Mouse (Mus musculus): ENCODE measurements around the gene Pkhd1. TPM values are rescaled to one million over a fixed set of nuclear protein-coding genes. Genes with fewer than 3 reads are reported as not detected.

Pkhd1 gene
- polyA plus RNA-seq (2011; ENCODE audit: insufficient read depth, insufficient read length, low read depth, missing spikeins) = 0.37 TPM in 1 of 2 replicates, not detected in the other

DNA sequence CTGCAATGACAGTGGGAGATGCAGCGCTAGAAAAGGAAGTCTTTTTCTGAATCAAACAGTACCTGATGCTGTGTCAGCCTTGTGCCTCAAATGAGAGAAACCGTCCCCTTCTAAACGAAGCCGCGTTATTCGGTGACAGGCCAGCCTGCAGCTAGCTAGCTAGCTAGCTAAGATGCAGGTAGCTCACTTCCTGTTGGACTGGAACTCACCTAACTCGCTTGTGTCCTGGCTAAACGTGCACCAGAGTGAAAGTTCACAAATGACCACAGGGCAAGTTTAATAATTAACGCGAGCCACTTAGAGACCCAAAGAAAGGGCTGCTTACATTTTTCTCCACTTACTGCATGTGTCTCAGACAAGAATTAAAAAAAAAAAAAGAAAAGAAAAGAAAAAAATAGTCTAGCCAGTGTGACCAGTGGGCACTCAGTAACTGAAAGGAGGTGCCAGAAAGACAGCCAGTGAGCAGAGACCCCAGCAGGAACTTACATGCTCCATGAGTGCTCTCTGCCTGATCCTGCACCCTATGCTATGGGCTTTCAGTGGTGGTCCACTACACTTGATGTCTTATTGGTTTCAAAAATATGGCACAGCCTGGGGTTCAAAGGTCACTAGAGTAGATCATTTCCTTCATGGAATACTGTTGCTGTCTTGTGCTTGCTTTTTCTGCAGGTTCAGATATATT, at the start of gene Pkhd1:
Gene Pkhd1, minus strand, starts transcription at position 216 of the 682 bp plus-strand sequence.
- Histone ChIP-seq H3K4me1 (ENCODE audit: control insufficient read depth, insufficient read depth, low read length) (no peaks in the 10 kb centered on the region), H3K36me3 (ENCODE audit: control insufficient read depth, insufficient read depth, low read length, poor library complexity, severe bottlenecking) (no peaks in the 10 kb centered on the region), H3K9ac (ENCODE audit: low read depth, poor library complexity, severe bottlenecking) (no peak within 1 kb of the TSS), H3K27ac (ENCODE audit: insufficient read depth, low read length) (no peak within 1 kb of the TSS), H3K4me3 (ENCODE audit: low read depth, low read length) (no peak within 1 kb of the TSS), H3K9me3 (replicated peaks; ENCODE audit: control insufficient read depth, insufficient read depth, low read length, poor library complexity, severe bottlenecking) (no peaks in the 10 kb centered on the region), H3K27me3 (ENCODE audit: control insufficient read depth, insufficient read depth, low read length, poor library complexity, severe bottlenecking) (no peaks in the 10 kb centered on the region)
- no peak for TF ChIP-seq POLR2A (IDR thresholded peaks at IDR 0.05; ENCODE audit: insufficient read depth, low read length)

DNA sequence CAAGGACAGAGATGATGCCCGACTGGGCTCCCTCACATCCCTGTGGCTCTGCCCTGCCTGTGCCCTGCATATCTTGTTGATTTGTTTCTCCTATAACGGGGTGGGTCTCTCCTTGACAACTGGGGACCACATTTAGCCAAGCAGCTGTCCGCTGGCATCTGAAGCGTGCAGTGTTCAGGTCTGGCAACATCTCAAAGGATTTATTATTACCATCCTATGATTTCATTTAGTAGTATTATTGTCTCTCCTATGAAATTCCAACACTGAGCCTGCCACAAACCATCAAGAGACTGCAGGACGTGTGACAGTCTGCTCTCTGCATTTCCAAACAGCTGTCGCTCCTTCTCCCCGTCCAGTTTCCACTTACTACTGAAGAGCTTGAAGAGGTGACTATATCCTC, 49.7 kb upstream of the Pkhd1 start:
- no peaks in the 10 kb centered on the region for H3K36me3 ChIP-seq (ENCODE audit: control insufficient read depth, insufficient read depth, low read length, poor library complexity, severe bottlenecking)
- no peaks in the 10 kb centered on the region for H3K27me3 ChIP-seq (ENCODE audit: control insufficient read depth, insufficient read depth, low read length, poor library complexity, severe bottlenecking)
- no peak overlapping the region for H3K9ac ChIP-seq (ENCODE audit: low read depth, poor library complexity, severe bottlenecking)
- H3K4me3 ChIP-seq (ENCODE audit: low read depth, low read length) = no peak overlapping the region
- H3K27ac ChIP-seq (ENCODE audit: insufficient read depth, low read length) = no peak overlapping the region
- no peaks in the 10 kb centered on the region for H3K4me1 ChIP-seq (ENCODE audit: control insufficient read depth, insufficient read depth, low read length)
- no peaks in the 10 kb centered on the region for H3K9me3 ChIP-seq (replicated peaks; ENCODE audit: control insufficient read depth, insufficient read depth, low read length, poor library complexity, severe bottlenecking)
- no peak for TF ChIP-seq CTCF (IDR thresholded peaks at IDR 0.05; ENCODE audit: low read depth, low read length)
- TF ChIP-seq POLR2A (IDR thresholded peaks at IDR 0.05; ENCODE audit: insufficient read depth, low read length) = no peak

DNA sequence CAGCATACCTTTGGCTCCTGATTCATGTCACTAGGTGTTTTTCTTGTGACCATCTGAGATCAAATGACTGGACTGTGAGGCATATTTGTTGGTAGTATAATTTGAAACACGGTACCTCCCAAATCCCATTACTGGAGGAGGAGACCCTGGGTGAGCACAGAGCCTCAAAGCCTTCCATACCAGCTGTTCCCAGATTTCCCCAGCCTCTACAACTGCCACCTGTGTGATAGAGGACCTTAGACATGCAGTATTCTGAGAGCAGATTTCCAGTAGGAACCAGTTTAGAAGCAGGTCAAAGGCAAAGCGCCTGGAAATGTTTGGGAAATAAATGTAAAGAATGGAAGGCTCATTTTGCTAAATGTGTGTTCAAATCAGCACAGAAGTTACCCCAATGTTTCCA, 48.4 kb upstream of the Pkhd1 start:
- Histone ChIP-seq H3K4me3 (ENCODE audit: low read depth, low read length) (no peak overlapping the region), H3K36me3 (ENCODE audit: control insufficient read depth, insufficient read depth, low read length, poor library complexity, severe bottlenecking) (no peaks in the 10 kb centered on the region), H3K9ac (ENCODE audit: low read depth, poor library complexity, severe bottlenecking) (no peak overlapping the region), H3K9me3 (replicated peaks; ENCODE audit: control insufficient read depth, insufficient read depth, low read length, poor library complexity, severe bottlenecking) (no peaks in the 10 kb centered on the region), H3K4me1 (ENCODE audit: control insufficient read depth, insufficient read depth, low read length) (no peaks in the 10 kb centered on the region), H3K27ac (ENCODE audit: insufficient read depth, low read length) (no peak overlapping the region), H3K27me3 (ENCODE audit: control insufficient read depth, insufficient read depth, low read length, poor library complexity, severe bottlenecking) (no peaks in the 10 kb centered on the region)
- TF ChIP-seq EP300 (IDR thresholded peaks at IDR 0.05; ENCODE audit: insufficient read depth, low read depth, low read length) (no peak), CTCF (IDR thresholded peaks at IDR 0.05; ENCODE audit: low read depth, low read length) (no peak)

DNA sequence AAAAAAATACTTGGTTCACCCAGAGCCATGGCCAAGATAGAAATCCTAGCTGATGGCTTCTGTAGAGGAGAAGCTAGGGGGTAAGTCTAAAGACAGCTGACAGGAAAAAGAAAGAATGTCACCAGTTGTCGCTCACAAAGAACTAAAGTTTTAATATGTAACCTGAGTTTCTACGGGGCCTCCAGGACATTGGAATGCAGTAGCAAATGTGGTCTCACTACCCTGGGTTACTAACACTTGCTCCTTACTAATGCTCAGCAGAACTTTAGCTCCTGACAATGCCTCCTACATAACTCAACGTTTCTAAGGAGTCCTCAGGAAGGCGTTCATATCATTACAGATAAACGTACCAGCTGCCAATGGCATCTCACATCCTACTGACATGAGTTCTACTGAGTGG, 37.2 kb upstream of the Pkhd1 start:
- TF ChIP-seq POLR2A (IDR thresholded peaks at IDR 0.05; ENCODE audit: insufficient read depth, low read length) (no peak), CTCF (IDR thresholded peaks at IDR 0.05; ENCODE audit: low read depth, low read length) (no peak), EP300 (IDR thresholded peaks at IDR 0.05; ENCODE audit: insufficient read depth, low read depth, low read length) (no peak)
- no peaks in the 10 kb centered on the region for H3K9me3 ChIP-seq (replicated peaks; ENCODE audit: control insufficient read depth, insufficient read depth, low read length, poor library complexity, severe bottlenecking)
- no peaks in the 10 kb centered on the region for H3K4me1 ChIP-seq (ENCODE audit: control insufficient read depth, insufficient read depth, low read length)
- no peaks in the 10 kb centered on the region for H3K27me3 ChIP-seq (ENCODE audit: control insufficient read depth, insufficient read depth, low read length, poor library complexity, severe bottlenecking)
- H3K36me3 ChIP-seq (ENCODE audit: control insufficient read depth, insufficient read depth, low read length, poor library complexity, severe bottlenecking) = no peaks in the 10 kb centered on the region
- no peak overlapping the region for H3K27ac ChIP-seq (ENCODE audit: insufficient read depth, low read length)
- no peak overlapping the region for H3K4me3 ChIP-seq (ENCODE audit: low read depth, low read length)
- no peak overlapping the region for H3K9ac ChIP-seq (ENCODE audit: low read depth, poor library complexity, severe bottlenecking)

DNA sequence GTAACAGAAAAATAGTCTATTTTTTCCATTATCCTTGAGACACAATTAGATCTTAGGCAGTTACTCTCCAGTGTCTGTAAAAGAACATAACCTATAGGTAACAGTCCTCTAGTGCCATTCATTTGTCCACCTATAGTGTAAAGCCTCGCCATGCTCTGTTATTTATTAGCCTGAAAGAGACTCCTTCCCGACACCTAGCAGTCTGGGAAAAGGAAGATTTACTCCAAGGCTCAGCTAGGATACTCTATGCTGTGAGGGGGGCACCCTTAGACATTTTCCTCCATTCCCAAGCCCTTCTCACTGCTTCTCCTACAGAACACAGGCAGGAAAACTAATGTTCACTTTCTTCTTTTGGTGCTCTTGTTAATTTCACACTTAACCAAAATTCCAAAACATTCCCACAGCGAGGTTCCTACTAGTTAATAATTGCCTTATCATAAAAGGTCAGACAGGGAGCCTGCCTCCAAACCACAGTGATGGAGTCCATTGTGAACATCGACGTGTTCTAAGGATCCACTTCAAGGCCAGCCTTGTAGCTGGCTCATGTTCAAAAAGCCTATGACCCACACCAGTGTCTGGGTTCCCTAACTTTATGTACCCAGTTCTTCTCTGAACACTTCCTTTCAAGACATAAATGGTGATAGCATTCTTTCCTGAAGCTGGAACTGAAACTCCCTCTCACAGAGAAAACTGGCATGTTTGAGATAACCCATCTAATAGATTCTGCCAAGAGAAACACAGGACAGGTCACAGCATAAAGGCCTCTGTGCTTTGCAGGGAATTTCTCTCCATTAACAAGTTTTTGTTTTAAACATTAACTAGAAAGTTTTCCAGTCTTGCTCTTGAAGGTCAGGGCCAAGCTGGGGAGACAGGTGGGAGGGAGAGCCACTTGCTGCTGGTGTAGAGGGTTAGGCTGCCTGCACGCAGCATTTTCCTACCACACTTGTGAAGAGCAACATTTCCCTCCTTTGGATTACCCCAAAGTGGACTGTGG, 35.9 kb upstream of the Pkhd1 start:
- Histone ChIP-seq H3K27me3 (ENCODE audit: control insufficient read depth, insufficient read depth, low read length, poor library complexity, severe bottlenecking) (no peaks in the 10 kb centered on the region), H3K27ac (ENCODE audit: insufficient read depth, low read length) (no peak overlapping the region), H3K4me3 (ENCODE audit: low read depth, low read length) (no peak overlapping the region), H3K9ac (ENCODE audit: low read depth, poor library complexity, severe bottlenecking) (no peak overlapping the region), H3K36me3 (ENCODE audit: control insufficient read depth, insufficient read depth, low read length, poor library complexity, severe bottlenecking) (no peaks in the 10 kb centered on the region), H3K4me1 (ENCODE audit: control insufficient read depth, insufficient read depth, low read length) (no peaks in the 10 kb centered on the region), H3K9me3 (replicated peaks; ENCODE audit: control insufficient read depth, insufficient read depth, low read length, poor library complexity, severe bottlenecking) (no peaks in the 10 kb centered on the region; the same call in 1 of the 2 replicates)
- TF ChIP-seq EP300 (IDR thresholded peaks at IDR 0.05; ENCODE audit: insufficient read depth, low read depth, low read length) = no peak
- TF ChIP-seq POLR2A (IDR thresholded peaks at IDR 0.05; ENCODE audit: insufficient read depth, low read length) = no peak
- TF ChIP-seq CTCF (IDR thresholded peaks at IDR 0.05; ENCODE audit: low read depth, low read length) = no peak

DNA sequence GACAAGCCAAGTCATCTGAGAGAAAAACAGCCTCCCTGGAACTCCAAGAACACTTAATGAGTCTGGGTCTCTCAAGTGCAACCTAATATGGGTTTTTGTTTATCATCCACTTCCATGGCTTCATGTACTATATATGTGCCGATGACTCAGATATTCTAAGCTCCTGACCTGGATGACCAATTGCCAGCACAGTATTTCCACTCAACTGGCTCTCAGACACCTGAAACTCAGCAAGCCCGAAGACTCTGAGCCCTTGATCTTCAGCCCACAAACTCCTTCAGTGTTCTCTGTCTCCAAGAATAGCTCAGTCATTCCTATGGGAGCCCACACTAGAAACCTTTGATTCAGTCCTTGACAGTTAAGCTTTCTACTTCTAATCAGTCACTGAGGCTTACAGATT, 17.0 kb upstream of the Pkhd1 start:
- H3K9ac ChIP-seq (ENCODE audit: low read depth, poor library complexity, severe bottlenecking) = no peak overlapping the region
- no peaks in the 10 kb centered on the region for H3K9me3 ChIP-seq (replicated peaks; ENCODE audit: control insufficient read depth, insufficient read depth, low read length, poor library complexity, severe bottlenecking)
- H3K4me1 ChIP-seq (ENCODE audit: control insufficient read depth, insufficient read depth, low read length) = no peaks in the 10 kb centered on the region
- no peak overlapping the region for H3K27ac ChIP-seq (ENCODE audit: insufficient read depth, low read length)
- TF ChIP-seq EP300 (IDR thresholded peaks at IDR 0.05; ENCODE audit: insufficient read depth, low read depth, low read length) = no peak
- no peaks in the 10 kb centered on the region for H3K27me3 ChIP-seq (ENCODE audit: control insufficient read depth, insufficient read depth, low read length, poor library complexity, severe bottlenecking)
- H3K4me3 ChIP-seq (ENCODE audit: low read depth, low read length) = no peak overlapping the region
- H3K36me3 ChIP-seq (ENCODE audit: control insufficient read depth, insufficient read depth, low read length, poor library complexity, severe bottlenecking) = no peaks in the 10 kb centered on the region
